Mouse (Mus musculus) bone marrow, adult 2 months (tissue): ENCODE measurements around the gene Gpr137.

Experiments used
- CTCF ChIP-seq: fragments of 200-500 bp; IDR thresholded peaks from 2 replicates; pipeline ENCODE4 v1.5.1; 2011; ENCODE audit warnings: low read length, control low read depth; ENCODE audit not compliant: control insufficient read depth, insufficient read depth
- POLR2A ChIP-seq: fragments of 200-500 bp; IDR thresholded peaks from 2 replicates; pipeline ENCODE4 v1.6.1; 2011; ENCODE audit warnings: low read depth, mild to moderate bottlenecking, control low read depth, low read length, borderline replicate concordance; ENCODE audit not compliant: control insufficient read depth

GRCm38 (mm10) chr19:6974211-6975205 is 32.2 kb upstream of the Gpr137 start, which contains the start of gene Ppp1r14b:
- TF ChIP-seq POLR2A (no peak), CTCF (no peak)
